Mouse (Mus musculus): ENCODE results near the gene 2410131K14Rik. TPM values are rescaled to one million over a fixed set of nuclear protein-coding genes. Genes with fewer than 3 reads are reported as not detected.

Gene 2410131K14Rik
- total RNA-seq, 2 experiments from 2014 or later: 18.6 to 19.3 TPM

GRCm38 (mm10) chr5:118259636-118260035 is 14.6 kb downstream of the 2410131K14Rik start:
- intact Hi-C loops (cut with DNase I): no loop called here
- no peak for DNase-seq (ENCODE audit: extremely low spot score in 1 of 2, low spot score in 2 of 2)

GRCm38 (mm10) chr5:118260055-118260454 is 15.0 kb downstream of the 2410131K14Rik start:
- intact Hi-C loops (cut with DNase I): no loop called here
- no peak for DNase-seq (ENCODE audit: extremely low spot score in 1 of 2, low spot score in 2 of 2)

- intact Hi-C loops (cut with DNase I): no loop called here
- no peak for DNase-seq (ENCODE audit: extremely low spot score in 1 of 2, low spot score in 2 of 2)
Measured at GRCm38 (mm10) chr5:118260642-118261041, 15.6 kb downstream of the 2410131K14Rik start.

- no peak for DNase-seq (ENCODE audit: extremely low spot score in 1 of 2, low spot score in 2 of 2)
- intact Hi-C loops (cut with DNase I): no loop called here
Measured at GRCm38 (mm10) chr5:118261181-118261580, 16.2 kb downstream of the 2410131K14Rik start.

GRCm38 (mm10) chr5:118262418-118262817 is 17.4 kb downstream of the 2410131K14Rik start:
- no peak for DNase-seq (ENCODE audit: extremely low spot score in 1 of 2, low spot score in 2 of 2)
- intact Hi-C loops (cut with DNase I): no loop called here

- intact Hi-C loops (cut with DNase I): no loop called here
- DNase-seq (ENCODE audit: extremely low spot score in 1 of 2, low spot score in 2 of 2): no peak
Measured at GRCm38 (mm10) chr5:118264279-118264678, 19.3 kb downstream of the 2410131K14Rik start.

GRCm38 (mm10) chr5:118265366-118265765 is 20.3 kb downstream of the 2410131K14Rik start:
- intact Hi-C loops (cut with DNase I): loop anchor here (5.0 kb wide), 2 partner anchors 472 to 492 kb away; no protein-coding TSS in a partner anchor
- DNase-seq (ENCODE audit: extremely low spot score in 1 of 2, low spot score in 2 of 2): no peak

GRCm38 (mm10) chr5:118266309-118266708 is 21.3 kb downstream of the 2410131K14Rik start:
- intact Hi-C loops (cut with DNase I): loop anchor here (5.0 kb wide), 2 partner anchors 471 to 491 kb away; no protein-coding TSS in a partner anchor
- no peak for DNase-seq (ENCODE audit: extremely low spot score in 1 of 2, low spot score in 2 of 2)

- DNase-seq (ENCODE audit: extremely low spot score in 1 of 2, low spot score in 2 of 2): peak; percentile 86 to 87
- intact Hi-C loops (cut with DNase I): loop anchor here (5.0 kb wide), 2 partner anchors 468 to 488 kb away; no protein-coding TSS in a partner anchor
Measured at GRCm38 (mm10) chr5:118268987-118269386, 24.0 kb downstream of the 2410131K14Rik start.

- intact Hi-C loops (cut with DNase I): loop anchor here (5.0 to 10.0 kb wide), 3 partner anchors 56 to 383 kb away; partner anchors contain the start of gene Med13l
- no peak for DNase-seq (ENCODE audit: extremely low spot score in 1 of 2, low spot score in 2 of 2)
Measured at GRCm38 (mm10) chr5:118271449-118272110, 26.6 kb downstream of the 2410131K14Rik start.

- intact Hi-C loops (cut with DNase I): loop anchor here (5.0 to 10.0 kb wide), 3 partner anchors 54 to 381 kb away; partner anchors contain the start of gene Med13l
- DNase-seq (ENCODE audit: extremely low spot score in 1 of 2, low spot score in 2 of 2): no peak
Measured at GRCm38 (mm10) chr5:118273446-118273845, 28.4 kb downstream of the 2410131K14Rik start.

GRCm38 (mm10) chr5:118274546-118274945 is 29.5 kb downstream of the 2410131K14Rik start:
- peak in 1 of 2 experiments; percentile 58 for DNase-seq (ENCODE audit: extremely low spot score in 1 of 2, low spot score in 2 of 2)
- intact Hi-C loops (cut with DNase I): loop anchor here (5.0 to 10.0 kb wide), 3 partner anchors 53 to 380 kb away; partner anchors contain the start of gene Med13l

GRCm38 (mm10) chr5:118276281-118276680 is 31.3 kb downstream of the 2410131K14Rik start:
- intact Hi-C loops (cut with DNase I): loop anchor here (10.0 kb wide), 1 partner anchor 379 kb away; no protein-coding TSS in a partner anchor
- DNase-seq (ENCODE audit: extremely low spot score in 1 of 2, low spot score in 2 of 2): no peak

- DNase-seq (ENCODE audit: extremely low spot score in 1 of 2, low spot score in 2 of 2): no peak
Measured at GRCm38 (mm10) chr5:118276711-118277110, 31.7 kb downstream of the 2410131K14Rik start.

GRCm38 (mm10) chr5:118277741-118278495 is 32.9 kb downstream of the 2410131K14Rik start:
- intact Hi-C loops (cut with DNase I): loop anchor here (10.0 kb wide), 1 partner anchor 377 kb away; no protein-coding TSS in a partner anchor
- no peak for DNase-seq (ENCODE audit: extremely low spot score in 1 of 2, low spot score in 2 of 2)

More at GRCm38 (mm10) chr5:118276711-118277110, 31.7 kb downstream of the 2410131K14Rik start:
- intact Hi-C loops (cut with DNase I): loop anchor here (10.0 kb wide), 1 partner anchor 378 kb away; no protein-coding TSS in a partner anchor

- no peak for DNase-seq (ENCODE audit: extremely low spot score in 1 of 2, low spot score in 2 of 2)
- intact Hi-C loops (cut with DNase I): no loop called here
Measured at GRCm38 (mm10) chr5:118291453-118291852, 46.4 kb downstream of the 2410131K14Rik start.

- intact Hi-C loops (cut with DNase I): no loop called here
Measured at GRCm38 (mm10) chr5:118292476-118292875, 47.4 kb downstream of the 2410131K14Rik start.

GRCm38 (mm10) chr5:118294086-118294864 is 49.2 kb downstream of the 2410131K14Rik start:
- DNase-seq (ENCODE audit: extremely low spot score in 1 of 2, low spot score in 2 of 2): peak; percentile 84 to 94
- intact Hi-C loops (cut with DNase I): no loop called here

More at GRCm38 (mm10) chr5:118292476-118292875, 47.4 kb downstream of the 2410131K14Rik start:
- no peak for DNase-seq (ENCODE audit: extremely low spot score in 1 of 2, low spot score in 2 of 2)

Measured in left cerebral cortex, postnatal 10 days (tissue).